9 mouse cellular contexts compared by ENCODE assay signal in the genomic region with DNA sequence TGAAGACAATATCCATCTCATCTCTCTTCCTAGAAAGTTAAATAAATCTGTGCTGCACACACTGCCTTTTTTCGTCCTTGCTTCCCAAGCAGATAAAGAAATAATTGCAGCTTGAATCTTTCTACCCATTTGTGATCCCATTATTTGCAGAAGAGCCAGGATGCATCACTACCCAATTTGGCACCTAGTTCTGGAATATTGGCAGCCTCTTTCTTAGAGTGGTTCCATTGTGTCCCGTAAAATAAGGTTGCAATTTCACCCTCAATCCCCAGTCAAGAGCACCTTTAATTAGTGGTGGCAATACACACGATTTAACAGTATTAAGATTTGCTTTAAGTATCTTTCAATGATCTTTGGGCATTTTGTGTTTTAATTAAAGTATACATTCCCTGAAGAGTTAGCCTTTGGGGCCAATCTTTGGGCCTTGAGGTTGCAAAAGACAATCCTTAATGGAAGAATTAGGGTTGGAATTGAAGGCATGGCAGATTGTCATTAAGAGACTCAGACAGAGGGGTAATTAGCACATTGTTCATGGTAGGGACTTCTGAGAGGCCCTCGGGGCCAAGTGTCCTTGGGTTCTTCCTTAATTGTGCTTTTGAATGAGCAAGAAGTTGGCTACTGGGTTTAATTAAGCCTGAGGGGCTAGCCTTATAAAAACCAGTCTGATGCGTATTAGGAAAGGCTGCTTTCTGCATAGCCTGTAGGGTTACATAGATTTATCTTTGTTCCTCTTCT.
"Had no signal": no experiment of that assay in that cellular context is flagged by ENCODE, and none has a peak within 500 bp of the region (broad histone marks: within the 10 kb centered on the region; RNA-seq: fewer than 3 reads in every experiment).

No protein-coding gene starts in this region.

- H3K4me3 ChIP-seq: limb, embryonic 13.5 days had no signal

- H3K9me3 ChIP-seq: limb, embryonic 13.5 days had no signal

- DNase-seq: kidney, adult 8-10 months; kidney, postnatal 36 days; lung, adult 18-20 months; thymus, postnatal 25 days had no signal

- H3K27ac ChIP-seq: kidney, postnatal 0 days; limb, embryonic 13.5 days; liver, embryonic 14.5 days; stomach, postnatal 0 days had no signal

- H3K4me2 ChIP-seq: limb, embryonic 13.5 days had no signal

- ATAC-seq: intestine, postnatal 0 days had no signal

- H3K9ac ChIP-seq: limb, embryonic 13.5 days; liver, embryonic 14.5 days had no signal

- H3K27me3 ChIP-seq: limb, embryonic 13.5 days had no signal
